Mouse (Mus musculus): ENCODE measurements around the gene Zfp710.
"Not testable (repeated sequence)": the region's sequence is repeated elsewhere in the genome, so short reads cannot be mapped to it uniquely, and the experiment has no call there.

The Zfp710 gene

DNA sequence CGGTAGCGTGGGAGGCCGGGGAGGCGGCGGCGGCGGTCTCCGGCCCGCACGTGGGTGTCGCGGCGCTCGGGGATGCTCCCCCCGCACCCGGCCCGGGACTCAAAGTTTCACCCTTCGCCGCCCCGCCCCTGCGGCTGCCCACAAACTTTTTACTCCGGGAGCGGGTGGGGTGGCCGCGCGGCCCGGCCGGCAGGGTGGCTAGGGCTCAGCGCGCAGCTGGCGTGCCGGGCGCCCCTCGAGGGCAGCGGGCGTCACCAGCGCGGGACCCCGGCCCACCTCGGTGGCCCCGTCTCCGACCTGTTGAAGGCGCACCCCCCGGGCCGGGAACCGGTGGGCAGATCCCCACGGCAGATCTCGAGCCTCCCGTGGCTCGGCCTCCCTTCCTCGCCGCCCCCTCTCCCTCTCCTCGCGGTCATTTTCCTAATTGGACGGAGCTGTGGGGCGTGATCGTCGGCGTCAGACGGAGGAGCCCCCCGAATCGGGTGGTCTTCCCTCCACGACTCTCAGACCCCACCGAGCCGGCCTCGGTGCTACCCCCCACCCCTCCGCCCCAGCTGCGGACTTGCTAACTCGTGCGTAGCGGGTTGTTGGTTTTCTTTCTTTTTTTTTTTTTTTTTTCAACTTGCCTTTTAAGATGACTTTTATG is 2.5 kb downstream of the Zfp710 start:
- DNase-seq: peak; percentile 63 to 73

DNA sequence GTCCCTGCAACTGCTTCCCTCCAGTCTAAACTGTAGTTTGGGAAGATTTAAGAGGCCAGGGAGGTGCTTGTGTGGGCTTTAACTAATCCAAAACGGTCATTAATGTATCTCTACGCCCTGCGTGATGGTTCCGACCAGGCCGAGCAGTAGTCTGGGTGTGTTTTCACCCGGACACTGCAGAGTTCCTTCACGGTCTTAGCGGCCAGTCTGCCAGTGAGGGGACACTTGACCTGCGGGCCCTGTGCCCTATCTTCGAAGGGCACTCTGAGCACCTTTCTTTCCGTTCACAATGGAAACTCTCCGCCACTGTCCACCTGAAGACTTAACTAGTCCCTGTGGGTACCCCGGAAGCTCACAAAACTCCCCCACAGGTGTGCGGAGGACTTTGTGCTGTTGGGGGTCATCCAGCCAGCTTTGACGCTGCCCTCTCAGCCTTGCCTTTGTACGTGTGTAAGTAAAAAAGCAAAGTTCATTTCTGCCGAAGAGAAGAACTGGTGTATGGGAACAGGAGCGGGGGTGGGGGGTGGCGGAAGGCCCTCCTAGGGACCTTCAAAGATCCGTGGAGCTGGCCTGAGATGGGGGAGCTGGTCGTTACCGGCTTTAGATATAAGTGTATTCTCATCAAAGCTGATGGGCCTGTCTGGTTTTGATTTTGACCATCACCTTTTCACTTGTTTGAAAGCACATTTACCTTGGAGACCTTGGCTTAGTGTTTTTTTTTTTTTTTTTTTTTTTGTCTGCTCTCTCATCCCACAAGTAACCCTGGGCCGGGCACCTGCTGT is 3.2 kb downstream of the Zfp710 start:
- peak; percentile 46 to 54 for DNase-seq

DNA sequence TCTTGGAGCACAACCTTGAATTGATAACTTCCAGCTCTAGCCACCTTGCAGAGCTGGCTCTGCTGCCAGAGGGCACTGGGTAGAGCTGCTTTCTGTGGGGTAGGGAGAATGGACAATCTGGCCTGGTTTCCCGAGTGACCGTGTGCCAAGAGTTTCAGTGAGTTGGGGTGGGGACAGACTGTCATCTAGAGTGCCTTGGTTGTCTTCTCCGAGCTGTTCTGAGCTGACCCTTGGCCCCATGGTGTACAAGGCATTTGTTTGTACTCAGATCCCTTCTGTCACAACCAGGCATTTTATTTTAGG is 3.8 kb downstream of the Zfp710 start:
- peak; percentile 74 to 88 for DNase-seq

DNA sequence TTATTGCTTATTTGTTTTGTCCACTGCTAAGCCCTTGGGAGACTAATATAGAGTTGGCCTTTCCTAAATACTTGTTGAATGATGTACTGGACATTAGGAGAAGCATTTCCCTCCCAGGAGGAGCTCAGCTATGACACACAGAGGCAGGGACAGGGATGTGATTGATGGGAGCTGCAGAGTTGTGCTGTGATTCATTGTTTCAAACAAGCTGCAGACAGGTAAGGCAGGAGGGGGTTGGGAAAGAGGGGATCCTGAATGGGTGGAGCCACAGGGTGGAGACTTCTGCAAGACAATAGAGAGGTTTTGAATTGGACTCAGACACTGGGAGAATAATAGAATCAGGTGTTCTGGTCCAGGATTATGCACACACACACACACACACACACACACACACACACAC is 5.4 kb downstream of the Zfp710 start:
- no peak for DNase-seq

DNA sequence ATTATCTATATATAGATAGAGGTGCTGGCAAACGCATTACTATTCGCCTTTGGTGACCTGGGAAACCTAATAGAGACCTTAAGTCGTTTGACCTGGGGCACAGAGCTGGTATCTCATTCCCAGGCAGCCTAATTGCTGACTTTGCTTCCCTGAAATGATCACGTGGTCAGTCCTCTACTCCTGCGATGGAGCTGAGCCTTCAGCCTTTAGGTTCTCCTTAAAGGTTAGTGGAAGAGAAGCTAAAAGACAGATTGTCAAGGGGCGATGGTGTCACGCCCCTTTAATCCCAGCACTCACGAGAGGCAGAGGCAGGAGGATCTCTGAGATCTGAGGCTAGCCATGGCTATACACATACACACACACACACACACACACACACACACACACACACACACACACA is 5.9 kb downstream of the Zfp710 start:
- no peak for DNase-seq

DNA sequence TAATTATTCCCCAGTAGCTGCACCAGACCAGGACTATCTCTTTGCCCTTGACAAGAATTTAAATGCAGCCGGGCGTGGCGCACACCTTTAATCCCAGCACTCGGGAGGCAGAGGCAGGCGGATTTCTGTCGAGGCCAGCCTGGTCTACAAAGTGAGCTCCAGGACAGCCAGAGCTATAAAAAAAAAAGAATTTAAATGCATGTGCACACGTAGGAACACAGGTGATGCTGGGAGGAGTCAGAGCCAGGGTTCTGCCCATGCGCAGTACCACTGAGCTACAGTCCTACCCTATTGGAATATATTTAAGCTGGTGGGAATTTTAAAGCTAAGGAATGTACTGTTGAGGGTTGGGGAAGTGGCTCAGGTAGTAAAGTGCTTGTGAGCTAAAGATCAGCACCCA is 6.4 kb downstream of the Zfp710 start:
- no peak for DNase-seq

DNA sequence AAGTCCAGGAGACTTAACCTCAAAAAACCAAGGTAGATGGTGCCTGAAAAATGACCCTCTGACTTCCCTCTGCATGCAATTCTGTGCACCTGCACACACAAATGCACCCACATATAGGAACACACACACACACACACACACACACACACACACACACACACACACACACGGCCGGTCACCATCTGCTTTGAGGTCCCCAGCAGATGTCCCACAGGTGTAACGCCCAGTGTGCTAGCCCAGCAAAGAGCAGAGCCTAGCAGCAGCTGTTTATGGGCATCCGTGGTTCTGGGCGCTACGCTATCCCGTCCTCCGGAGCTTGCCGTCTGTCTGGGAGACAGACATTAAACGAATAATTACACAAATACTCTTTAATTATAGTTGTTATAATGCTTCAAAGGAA is 6.9 kb downstream of the Zfp710 start:
- DNase-seq: peak in 1 of 2 experiments; percentile 30

DNA sequence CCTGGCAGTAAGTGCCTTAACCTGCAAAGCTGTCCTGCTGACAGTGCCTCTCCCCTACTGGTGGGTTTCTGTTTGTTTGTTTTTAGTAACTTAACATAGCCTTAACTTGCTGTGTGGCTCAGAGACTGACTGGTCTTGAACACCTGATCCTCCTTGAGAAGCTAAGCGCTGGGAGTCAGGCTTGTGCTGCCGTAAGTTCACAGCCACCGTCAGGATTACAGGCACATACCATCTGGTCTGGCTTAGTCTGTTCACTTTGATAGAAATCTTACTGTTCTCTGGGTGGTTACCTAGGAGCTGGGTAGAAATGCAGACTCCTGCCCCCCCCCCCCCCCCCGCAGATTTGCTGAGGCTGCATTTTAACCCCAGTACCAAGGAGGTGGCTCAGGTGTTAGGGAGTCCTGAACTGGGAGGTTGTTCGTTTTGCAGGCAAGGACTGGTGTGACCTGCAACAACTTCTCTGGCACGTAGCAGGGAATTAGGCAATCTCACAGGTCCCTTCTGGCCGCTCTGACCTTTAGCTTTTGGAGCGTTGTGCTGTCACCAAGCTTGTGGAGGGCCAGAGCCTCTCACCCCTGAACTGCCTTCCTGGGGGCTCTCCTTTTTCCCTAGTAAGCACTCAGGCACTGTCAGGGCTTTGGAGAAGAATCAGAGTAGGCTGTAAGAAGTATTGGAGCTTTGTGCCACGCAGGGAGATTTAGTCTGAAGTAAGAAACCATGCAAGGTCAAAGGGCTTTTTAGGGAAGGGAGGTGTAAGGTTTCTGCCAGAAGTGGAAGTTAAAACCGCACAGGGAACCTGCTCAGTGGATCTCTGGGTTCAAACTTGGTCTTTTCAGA is 7.8 kb downstream of the Zfp710 start:
- no peak for DNase-seq

DNA sequence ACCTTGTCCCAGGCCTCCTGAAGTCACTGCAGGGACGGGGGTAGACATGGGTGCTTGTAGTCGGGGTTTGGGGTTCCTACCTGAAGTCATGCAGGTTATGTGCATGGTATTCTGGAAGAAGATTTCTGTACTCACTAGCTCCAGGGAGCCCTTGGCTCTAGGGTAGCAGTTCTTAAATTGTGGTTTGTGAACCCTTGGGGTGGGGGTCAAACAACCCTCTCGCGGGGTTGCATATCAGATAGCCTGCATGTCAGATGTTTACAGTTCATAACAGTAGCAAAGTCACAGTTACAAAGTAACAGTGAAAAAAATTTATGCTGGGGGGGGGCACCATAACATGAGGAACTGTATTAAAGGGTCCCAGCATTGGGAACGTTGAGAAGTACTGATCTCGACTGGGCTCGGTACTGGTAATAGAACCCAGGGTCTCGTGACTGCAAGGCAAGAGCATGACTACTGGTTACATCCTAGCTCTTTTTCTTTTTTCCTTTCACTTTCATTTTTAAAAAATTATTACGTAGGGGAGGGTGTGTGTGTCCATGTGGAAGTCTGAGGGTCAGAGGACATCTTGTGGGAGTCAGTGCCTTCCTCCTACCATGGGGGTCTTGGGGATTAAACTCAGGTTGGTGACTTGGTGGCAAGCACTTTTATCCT is 8.6 kb downstream of the Zfp710 start:
- DNase-seq: no peak

DNA sequence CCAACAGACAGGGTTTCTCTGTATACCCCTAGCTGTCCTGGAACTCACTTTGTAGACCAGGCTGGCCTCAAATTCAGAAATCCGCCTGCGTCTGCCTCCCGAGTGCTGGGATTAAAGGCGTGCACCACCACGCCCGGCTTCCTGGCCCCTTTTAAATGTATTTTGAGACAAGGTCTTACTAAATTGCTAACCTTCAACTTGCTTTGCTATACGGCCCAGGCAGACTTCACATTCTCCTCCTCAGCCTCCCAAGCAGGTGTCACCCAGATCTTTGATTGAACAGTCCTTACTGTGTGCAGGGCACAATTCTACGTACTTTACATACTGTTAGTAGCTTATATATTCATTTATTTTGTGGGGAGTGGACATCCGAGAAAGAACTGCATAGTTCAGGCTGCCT is 9.2 kb downstream of the Zfp710 start:
- no peak for DNase-seq

DNA sequence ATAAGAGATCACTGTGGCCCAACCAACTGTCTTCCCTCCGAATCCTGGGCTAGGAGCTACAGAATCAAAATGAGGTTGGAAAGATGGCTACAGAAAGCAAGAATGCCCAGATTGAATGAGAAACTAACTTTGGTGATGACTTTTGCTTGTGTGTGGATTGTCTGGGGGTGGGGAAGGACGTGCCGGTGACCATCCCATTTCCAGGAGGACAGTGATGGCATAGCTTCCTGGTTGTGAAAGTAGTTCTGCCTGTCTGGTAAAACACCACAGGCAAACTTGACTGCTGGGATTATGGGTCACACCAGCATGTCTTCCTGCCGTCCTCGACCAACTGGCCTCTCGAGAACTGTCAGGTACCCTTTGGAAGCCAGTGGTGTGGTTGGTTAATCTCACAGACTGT is 10.5 kb downstream of the Zfp710 start:
- DNase-seq: no peak

DNA sequence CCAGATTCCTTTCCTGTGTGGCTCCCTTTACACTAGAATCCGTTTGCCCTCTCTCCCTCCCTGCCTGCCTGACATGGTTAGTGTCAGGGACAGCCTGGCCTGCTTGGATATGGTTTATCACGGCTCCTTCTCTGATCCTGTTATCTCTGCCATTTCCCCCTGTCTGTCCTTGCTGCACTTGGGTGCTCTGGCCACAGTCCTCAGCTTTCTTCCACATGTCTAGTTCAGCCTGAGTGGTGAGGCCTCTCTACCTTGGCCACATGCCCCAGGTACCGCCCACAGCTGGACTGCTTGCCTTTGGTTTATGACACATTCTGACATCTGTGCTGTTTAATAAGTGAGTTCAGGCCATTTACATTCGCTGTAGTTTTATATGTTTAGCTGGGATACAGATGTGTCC is 11.1 kb downstream of the Zfp710 start:
- no peak for DNase-seq

DNA sequence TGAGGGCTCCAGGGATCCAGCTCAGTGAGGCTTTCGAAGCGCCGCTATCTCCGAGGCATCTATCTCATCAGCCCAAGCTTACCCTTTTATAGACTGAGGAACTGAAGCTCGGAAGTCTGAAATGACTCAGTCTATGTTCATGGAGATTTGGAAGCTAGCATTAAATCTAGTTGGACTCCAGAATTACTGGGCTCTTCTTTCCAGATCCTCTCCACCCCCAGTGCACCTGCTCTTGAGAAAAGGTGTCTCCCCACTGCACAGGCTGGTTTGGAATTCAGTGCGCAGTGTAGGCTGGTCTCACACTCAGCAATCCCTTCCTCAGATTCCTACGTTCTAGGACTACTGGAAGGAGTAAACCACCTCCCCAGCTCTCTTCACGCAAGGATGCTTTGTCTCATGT is 15.1 kb downstream of the Zfp710 start:
- DNase-seq: no peak

DNA sequence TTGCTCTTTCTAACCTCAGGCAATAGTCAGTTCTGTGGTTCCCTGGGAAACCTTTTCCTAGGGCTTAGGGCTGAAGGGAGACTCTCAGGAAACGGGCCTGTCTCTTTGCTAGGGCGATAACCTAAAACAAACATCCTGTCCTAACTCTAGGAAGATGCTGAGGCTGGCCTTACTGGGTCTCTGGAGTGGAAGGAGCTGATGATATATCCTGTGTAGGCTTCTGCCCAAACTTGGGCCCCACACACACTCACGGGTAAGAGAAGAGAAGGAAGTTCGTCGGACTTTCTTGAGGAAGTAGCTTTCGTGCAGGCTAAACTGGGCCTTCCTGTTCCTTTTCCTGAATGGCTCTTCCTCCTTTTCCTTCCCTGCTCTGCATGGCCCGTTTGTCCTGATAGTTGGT is 19.6 kb downstream of the Zfp710 start:
- no peak for DNase-seq

DNA sequence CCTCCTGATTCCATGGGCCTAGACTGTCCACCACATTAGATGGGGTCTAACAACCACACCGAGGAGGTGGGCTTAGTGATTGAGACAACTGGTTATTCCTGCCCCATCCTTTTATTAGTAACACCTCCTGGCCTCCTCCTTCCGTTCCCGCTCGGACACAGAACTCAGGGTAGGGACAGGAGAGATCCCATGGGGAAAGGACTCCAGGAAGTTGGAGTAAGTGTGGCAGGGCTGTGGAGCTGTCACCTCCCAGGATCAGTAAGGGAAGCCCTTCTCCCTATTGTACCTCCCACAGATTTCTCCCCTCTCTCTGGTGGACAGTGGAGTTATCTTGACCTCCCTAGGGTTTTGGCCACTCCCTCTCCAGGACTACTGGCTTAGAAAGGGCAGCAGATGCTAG is 22.4 kb downstream of the Zfp710 start:
- DNase-seq: no peak

DNA sequence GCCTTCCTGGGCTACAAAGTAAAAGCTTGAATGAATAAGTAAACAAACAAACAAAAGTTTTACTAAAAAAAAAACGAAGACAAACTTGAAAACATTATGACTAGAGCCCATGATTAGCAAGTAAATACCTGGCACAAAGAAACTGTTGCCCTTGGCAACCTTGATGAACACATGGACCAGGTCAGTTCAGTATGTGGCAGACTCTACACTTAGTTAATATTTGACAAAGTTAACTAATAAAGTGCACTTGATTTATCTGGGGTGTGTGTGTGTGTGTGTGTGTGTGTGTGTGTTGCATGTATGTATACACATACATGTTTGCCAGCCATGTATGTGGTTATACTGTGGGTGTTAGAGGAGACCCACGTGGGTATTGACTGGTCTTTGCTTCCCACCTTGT is 25.1 kb downstream of the Zfp710 start:
- no peak for DNase-seq

DNA sequence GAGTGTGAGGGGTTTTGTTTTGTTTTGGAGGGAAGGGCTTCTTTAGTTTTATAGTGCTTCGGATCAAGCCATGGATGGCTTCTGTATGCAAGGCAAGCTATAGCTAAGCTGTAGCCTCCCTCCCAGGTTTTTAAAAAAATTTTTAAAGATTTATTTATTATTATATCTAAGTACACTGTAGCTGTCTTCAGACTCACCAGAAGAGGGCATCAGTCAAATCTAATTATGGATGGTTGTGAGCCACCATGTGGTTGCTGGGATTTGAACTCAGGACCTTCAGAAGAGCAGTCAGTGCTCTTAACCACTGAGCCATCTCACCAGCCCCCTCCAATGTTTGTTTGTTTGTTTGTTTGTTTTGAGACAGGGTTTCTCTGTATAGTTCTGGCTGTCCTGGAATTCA is 25.8 kb downstream of the Zfp710 start:
- not testable (repeated sequence) for DNase-seq

DNA sequence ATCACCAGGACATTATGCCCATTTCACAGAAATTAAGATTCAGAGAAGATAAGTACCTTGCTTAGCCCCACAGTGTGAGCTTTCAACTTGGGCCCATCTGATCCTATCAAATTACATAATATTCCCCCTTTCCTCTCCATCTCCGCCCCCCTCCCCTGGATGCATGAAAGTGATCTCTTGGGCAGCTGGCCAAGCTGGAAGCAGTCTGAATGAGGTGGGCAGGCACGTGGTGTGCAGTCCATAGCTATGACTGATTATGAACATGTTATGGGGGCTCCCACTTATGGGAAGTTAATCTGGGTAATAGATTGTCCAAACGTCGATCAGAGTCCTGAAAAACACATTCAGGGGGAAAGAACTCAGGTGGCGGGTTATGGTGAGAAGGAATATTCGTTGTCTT is 27.2 kb downstream of the Zfp710 start:
- DNase-seq: no peak

DNA sequence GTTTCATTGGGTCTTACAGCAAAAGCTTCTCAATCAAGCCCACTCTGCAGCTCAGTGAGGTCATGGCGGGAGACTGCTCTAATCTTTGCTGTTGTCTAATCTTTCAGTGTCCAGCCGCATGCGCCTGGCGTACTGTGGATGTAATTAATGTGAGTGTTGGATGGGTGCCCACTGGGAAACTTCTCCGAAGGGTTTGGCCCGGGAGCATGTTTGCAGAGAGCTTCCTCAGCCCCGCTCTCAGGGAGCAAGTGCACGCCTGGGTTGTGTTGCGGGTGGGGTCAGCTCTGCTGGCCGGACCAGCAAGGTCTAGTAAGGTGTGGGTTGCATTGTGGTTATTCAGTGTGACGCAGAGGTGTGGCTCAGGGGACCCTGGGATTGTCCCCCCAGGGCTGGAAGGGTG is 27.6 kb downstream of the Zfp710 start:
- DNase-seq: peak; percentile 67 to 80

DNA sequence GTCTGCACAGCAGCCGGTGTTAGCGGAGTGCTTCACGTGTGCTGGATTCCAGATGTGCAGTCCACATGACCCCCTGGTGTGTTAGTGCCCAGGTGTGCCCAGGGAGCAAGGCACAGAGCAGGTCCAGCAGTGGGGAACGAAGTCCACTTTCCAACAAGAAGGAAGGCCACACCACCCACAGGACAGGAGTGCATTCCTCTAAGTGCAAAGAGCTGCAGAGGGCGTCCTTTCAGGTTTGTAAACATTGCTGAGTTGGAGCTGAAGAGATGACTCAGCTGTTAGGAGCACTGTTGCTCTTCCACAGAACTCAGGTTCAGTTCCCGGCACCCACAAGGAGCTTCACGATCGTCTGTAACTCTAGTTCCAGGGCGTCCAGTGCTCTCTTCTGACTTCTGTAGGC is 28.5 kb downstream of the Zfp710 start:
- DNase-seq: no peak

DNA sequence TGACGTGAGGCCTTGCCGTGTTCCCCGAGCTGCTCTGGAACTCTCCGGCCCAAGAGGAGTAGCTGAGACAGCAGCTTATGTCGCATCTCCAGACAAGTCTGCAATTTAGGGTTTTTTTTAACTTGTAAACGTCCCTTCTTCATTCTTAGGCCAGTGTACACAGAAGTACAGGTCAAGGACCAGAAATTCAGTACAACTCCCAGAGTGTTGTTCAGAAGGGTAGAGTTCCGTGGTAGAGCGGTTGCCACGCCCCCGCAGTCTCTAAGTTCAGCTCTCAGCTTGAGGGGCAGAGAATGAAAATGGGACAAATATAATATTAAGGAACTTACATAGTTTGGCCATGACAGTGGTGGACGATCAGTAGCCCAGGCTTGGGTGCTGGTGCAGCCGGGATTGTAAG is 31.2 kb downstream of the Zfp710 start:
- no peak for DNase-seq

DNA sequence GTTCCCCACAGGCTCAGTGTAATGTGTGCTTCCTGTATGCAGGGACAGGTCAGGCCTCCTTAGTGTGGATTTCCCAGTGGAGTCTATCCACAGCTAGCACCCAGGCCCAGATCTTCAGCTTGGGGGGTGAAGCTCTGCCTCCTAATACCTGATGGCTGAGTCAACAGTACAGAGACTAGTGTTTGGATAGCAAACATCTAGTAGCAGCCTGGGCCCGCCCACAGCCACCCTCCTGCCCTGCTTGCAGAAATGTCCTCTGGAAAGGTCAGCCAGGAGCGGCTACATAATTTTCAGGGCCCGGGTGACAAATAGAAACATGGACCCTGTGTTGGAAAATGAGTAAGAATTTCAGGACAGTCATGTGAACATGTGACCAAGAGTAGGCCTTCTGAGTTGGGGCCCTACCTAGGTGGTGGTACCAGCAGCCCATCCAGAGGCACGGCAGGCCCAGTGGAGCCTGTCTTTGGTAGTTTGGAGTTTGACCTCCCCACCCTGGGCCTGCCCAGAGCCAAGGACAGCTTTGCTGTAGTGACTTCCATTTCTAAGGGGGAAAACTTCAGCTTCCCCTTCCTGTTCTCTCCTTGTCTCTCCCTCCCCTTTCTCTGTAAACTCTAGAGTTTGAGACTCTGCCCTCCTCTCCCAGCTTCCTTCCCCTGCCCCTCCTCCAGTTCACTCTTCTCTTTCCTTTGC is 32.5 kb downstream of the Zfp710 start:
- DNase-seq: no peak

DNA sequence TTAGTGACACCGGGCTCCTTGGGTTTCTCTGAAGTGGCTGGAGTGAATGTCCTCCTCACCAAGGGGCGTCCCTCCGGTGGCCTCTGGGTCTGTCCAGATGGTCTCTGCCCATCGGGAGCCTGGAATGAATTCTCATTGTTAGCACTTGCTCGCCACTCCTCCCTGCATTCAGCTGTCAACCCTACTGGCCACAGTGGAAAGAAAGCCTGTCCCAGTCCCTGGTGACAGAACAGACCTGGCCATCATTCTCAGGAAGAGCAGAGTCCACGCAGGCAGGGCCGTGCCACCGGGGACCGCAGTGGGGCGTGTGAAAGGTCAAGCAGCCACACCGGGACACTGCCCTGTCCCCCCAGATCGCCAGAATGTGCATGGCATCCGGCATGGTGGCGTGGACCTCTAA is 33.2 kb downstream of the Zfp710 start:
- peak in 1 of 2 experiments; percentile 64 for DNase-seq

Measured in cerebellum, postnatal 10 days (tissue).